Mouse (Mus musculus): ENCODE results near the gene Zdhhc4.

GRCm38 (mm10) chr5:143376156-143376555 is 47.1 kb upstream of the Zdhhc4 start:
- TF ChIP-seq CTCF (IDR thresholded peaks at IDR 0.05; ENCODE audit: low read depth) (peak; percentile 71), EP300 (IDR thresholded peaks at IDR 0.05; ENCODE audit: low read depth) (no peak)

Data from liver, embryonic 14.5 days (tissue).